Comparison of ENCODE assay signal across 8 mouse cellular contexts in the genomic region with DNA sequence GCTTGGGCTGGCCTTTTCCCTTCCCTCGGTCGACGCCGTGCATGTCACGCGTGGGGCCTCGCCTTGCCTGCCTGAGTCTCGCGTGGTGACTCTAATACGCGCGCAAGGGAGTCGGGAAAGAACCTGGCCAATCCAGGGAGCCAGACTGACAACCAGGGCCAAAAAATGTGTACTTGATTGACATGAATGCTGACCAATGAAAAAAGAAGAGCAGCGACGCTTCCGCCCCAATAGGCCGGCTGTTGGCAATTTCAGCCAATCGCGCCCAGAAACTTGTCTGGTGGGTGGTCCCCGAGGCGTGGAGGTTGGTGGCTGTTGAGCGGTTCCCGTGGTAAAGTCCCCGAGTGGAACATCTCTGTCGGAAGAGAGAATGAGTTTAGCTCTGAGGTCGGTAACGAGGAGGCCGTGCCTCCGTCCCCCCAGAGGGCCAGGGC. TPM values are rescaled to one million over a fixed set of nuclear protein-coding genes. Genes with fewer than 3 reads are reported as not detected.
DNase-seq lines count a peak whose midpoint lies in the region; ATAC-seq and TF ChIP-seq lines count a peak whose summit lies in the region.

Gene Cetn3, plus strand, starts transcription at position 107 of the 434 bp plus-strand sequence.

- peak within 1 kb of the TSS; percentile 64 for H3K4me3 ChIP-seq in forebrain, embryonic 15.5 days
- H3K4me3 ChIP-seq in liver, postnatal 0 days (ENCODE audit: low read depth, low read length), result peak within 1 kb of the TSS; percentile 84
- H3K4me3 ChIP-seq in neural tube, embryonic 13.5 days, result peak within 1 kb of the TSS; percentile 68

- intact Hi-C loops in heart, postnatal 25 days (cut with DNase I), result loop anchor here (5.0 kb wide), 2 partner anchors 126 to 901 kb away; partner anchors contain the start of genes Arrdc3 and Lysmd3

- 0 out of 2 replicates have a peak, but pooled peaks have one; percentile 5 for TF ChIP-seq EP300 in liver, postnatal 0 days (IDR thresholded peaks at IDR 0.05; ENCODE audit: low read depth)

- peak within 1 kb of the TSS; percentile 99 for H3K27ac ChIP-seq in forebrain, embryonic 15.5 days (replicated peaks)
- H3K27ac ChIP-seq in liver, postnatal 0 days (ENCODE audit: low read depth), result peak within 1 kb of the TSS; percentile 98
- H3K27ac ChIP-seq in neural tube, embryonic 13.5 days (replicated peaks), result peak within 1 kb of the TSS; percentile 99

- H3K9me3 ChIP-seq in forebrain, embryonic 15.5 days, result no peaks in the 10 kb centered on the region
- H3K9me3 ChIP-seq in liver, postnatal 0 days (ENCODE audit: low read length), result no peaks in the 10 kb centered on the region
- no peaks in the 10 kb centered on the region for H3K9me3 ChIP-seq in neural tube, embryonic 13.5 days

- WGBS in forebrain, embryonic 15.5 days, result under 1% methylated on average over 29 of the region's 29 CpGs
- under 1% methylated on average over 29 of the region's 29 CpGs for WGBS in liver, postnatal 0 days (ENCODE audit: insufficient replicate concordance)
- WGBS in neural tube, embryonic 13.5 days, result under 1% methylated on average over 29 of the region's 29 CpGs

- peaks cover 29% of the 10 kb centered on the region for H3K4me1 ChIP-seq in forebrain, embryonic 15.5 days
- peaks cover 9% of the 10 kb centered on the region for H3K4me1 ChIP-seq in liver, postnatal 0 days (ENCODE audit: insufficient read depth)
- peaks cover 20% of the 10 kb centered on the region for H3K4me1 ChIP-seq in neural tube, embryonic 13.5 days (replicated peaks)

- no peak for TF ChIP-seq CTCF in liver, postnatal 0 days (IDR thresholded peaks at IDR 0.05; ENCODE audit: low read depth)

- H3K36me3 ChIP-seq in forebrain, embryonic 15.5 days, result peaks cover 7% of the 10 kb centered on the region
- peaks cover 17% of the 10 kb centered on the region for H3K36me3 ChIP-seq in liver, postnatal 0 days (replicated peaks; ENCODE audit: insufficient read depth, low read length)
- peaks cover 8% of the 10 kb centered on the region for H3K36me3 ChIP-seq in neural tube, embryonic 13.5 days

- H3K27me3 ChIP-seq in forebrain, embryonic 15.5 days, result no peaks in the 10 kb centered on the region
- H3K27me3 ChIP-seq in liver, postnatal 0 days (ENCODE audit: insufficient read depth, low read length), result no peaks in the 10 kb centered on the region
- H3K27me3 ChIP-seq in neural tube, embryonic 13.5 days, result no peaks in the 10 kb centered on the region

- DNase-seq in MEL-GATA-1-ER (ENCODE audit: extremely low read depth, low read depth), result peak; percentile 95
- DNase-seq in cerebellum, adult 18-20 months, result peak; percentile 90 to 92
- peak; percentile 83 for DNase-seq in heart, postnatal 25 days (ENCODE audit: low spot score)
- peak; percentile 97 for DNase-seq in layer of hippocampus, adult 11-12 months (ENCODE audit: low spot score)
- DNase-seq in liver, postnatal 0 days, result peak; percentile 92
- DNase-seq in testis, postnatal 14 days (ENCODE audit: low spot score), result peak; percentile 95

- peak within 1 kb of the TSS; percentile 60 for H3K4me2 ChIP-seq in forebrain, embryonic 15.5 days (replicated peaks)
- H3K4me2 ChIP-seq in liver, postnatal 0 days (ENCODE audit: low read depth, low read length), result peak within 1 kb of the TSS; percentile 81
- H3K4me2 ChIP-seq in neural tube, embryonic 13.5 days, result peak within 1 kb of the TSS; percentile 62

- peak within 1 kb of the TSS; percentile 80 for H3K9ac ChIP-seq in forebrain, embryonic 15.5 days (replicated peaks)
- H3K9ac ChIP-seq in liver, postnatal 0 days (replicated peaks), result peak within 1 kb of the TSS; percentile 91
- H3K9ac ChIP-seq in neural tube, embryonic 13.5 days, result peak within 1 kb of the TSS; percentile 86

- peak; percentile 94 for ATAC-seq in forebrain, embryonic 15.5 days (replicated peaks)
- ATAC-seq in liver, postnatal 0 days, result peak; percentile 87
- ATAC-seq in neural tube, embryonic 13.5 days (ENCODE audit: low read depth), result peak; percentile 95

RNA-seq across cellular contexts. Expression of gene Cetn3, which starts in this region (rescaled TPM):
- 266 and 271 TPM in 2 replicates for polyA plus RNA-seq in forebrain, embryonic 15.5 days (2015; fragmentation: Nextera tagmentation; extraction: Ambion mirVana)
- 10 to 100 TPM; 59.1 TPM for total RNA-seq in heart, postnatal 25 days (2021)
- 86.1 and 101 TPM in 2 replicates for polyA plus RNA-seq in liver, postnatal 0 days (2015; fragmentation: Nextera tagmentation; extraction: Ambion mirVana)
- polyA plus RNA-seq in neural tube, embryonic 13.5 days (2015; fragmentation: Nextera tagmentation; extraction: Ambion mirVana), result 231 and 259 TPM in 2 replicates

Comparison
In these comparisons a context has a peak if more than half of its experiments do, and no peak if none do; other contexts are left out.
1. Peak in every context shown above with its lines: DNase-seq, ATAC-seq, H3K4me3 ChIP-seq and H3K27ac ChIP-seq.